Mouse (Mus musculus): ENCODE measurements around the gene Ncf1.

- TF ChIP-seq GATA1 (IDR thresholded peaks at IDR 0.05; ENCODE audit: low read length) = no peak
- TF ChIP-seq TAL1 (IDR thresholded peaks at IDR 0.05; ENCODE audit: low read length) = no peak
Observed at GRCm38 (mm10) chr5:134257349-134258031, 28.1 kb upstream of the Ncf1 start.

All from erythroblast, embryonic 14.5 days (primary cell).